Mouse (Mus musculus): ENCODE data around the gene Grid2ip. TPM values are rescaled to one million over a fixed set of nuclear protein-coding genes. Genes with fewer than 3 reads are reported as not detected.
A peak's percentile ranks its signal among the peaks of the same experiment; 100 is the strongest.
"Not testable (repeated sequence)": the region's sequence is repeated elsewhere in the genome, so short reads cannot be mapped to it uniquely, and the experiment has no call there.

Gene Grid2ip
- polyA plus RNA-seq, 1 experiment from 2014 or later = 0.54 TPM

- no peak overlapping the region for H3K27ac ChIP-seq (replicated peaks)
- peaks cover 16% of the 10 kb centered on the region for H3K4me1 ChIP-seq (replicated peaks)
- peak overlapping the region; percentile 28 for H3K4me3 ChIP-seq
- no peaks in the 10 kb centered on the region for H3K9me3 ChIP-seq
- H3K9ac ChIP-seq = peak overlapping the region; percentile 52
- no peaks in the 10 kb centered on the region for H3K36me3 ChIP-seq
- WGBS = 1% methylated on average over 33 of the region's 36 CpGs
- H3K4me2 ChIP-seq = peak overlapping the region; percentile 52
- peaks cover 94% of the 10 kb centered on the region for H3K27me3 ChIP-seq
- no peak for ATAC-seq (ENCODE audit: low read depth)
Observed at GRCm38 (mm10) chr5:143369611-143370255, 12.6 kb downstream of the Grid2ip start.

DNA sequence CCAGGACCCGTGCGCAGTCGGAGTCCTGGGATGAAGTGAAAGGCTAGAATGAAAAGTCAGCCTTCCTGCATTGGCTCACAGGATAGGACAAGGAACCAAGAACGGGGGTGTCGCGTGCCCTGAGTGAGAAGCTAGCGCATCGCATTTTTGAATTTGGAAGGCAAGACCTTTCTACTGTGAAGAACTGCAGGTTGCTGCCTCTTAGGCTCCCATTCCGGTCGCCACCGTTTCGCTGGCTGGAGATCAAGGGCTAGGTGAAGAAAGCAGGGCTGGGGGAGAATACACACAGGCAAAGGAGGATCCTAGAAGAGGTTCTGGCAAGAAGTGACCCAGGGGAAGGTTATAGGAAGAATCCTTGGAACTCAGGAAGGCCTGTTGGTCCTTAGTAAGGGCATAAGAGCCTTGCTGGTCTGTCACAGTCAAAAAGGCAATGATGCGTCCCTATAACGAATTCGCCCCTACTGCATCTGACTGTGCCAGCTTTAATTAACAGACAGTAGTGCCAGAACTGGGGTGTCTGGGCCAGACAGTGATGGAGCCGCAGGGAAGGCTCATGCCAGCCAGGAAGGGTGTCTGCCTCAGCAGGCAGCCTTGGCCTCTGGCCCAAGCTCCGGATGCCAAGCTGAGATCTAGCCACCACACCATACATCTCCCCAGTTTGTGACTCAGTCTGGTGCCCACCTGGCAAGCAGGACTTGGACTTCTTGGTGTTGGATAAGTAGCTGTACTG lies 13.4 kb downstream of the Grid2ip start:
- peaks cover 92% of the 10 kb centered on the region for H3K27me3 ChIP-seq
- H3K4me3 ChIP-seq = peak overlapping the region; percentile 28; the same call in 1 of the 2 replicates
- H3K4me1 ChIP-seq (replicated peaks) = peaks cover 16% of the 10 kb centered on the region
- ATAC-seq (ENCODE audit: low read depth) = no peak
- H3K36me3 ChIP-seq = no peaks in the 10 kb centered on the region
- H3K4me2 ChIP-seq = peak overlapping the region; percentile 52
- no peak overlapping the region for H3K27ac ChIP-seq (replicated peaks)
- H3K9me3 ChIP-seq = no peaks in the 10 kb centered on the region
- 20% methylated on average over 17 of the region's 17 CpGs for WGBS
- 0 out of 2 replicates have a peak overlapping the region, but pooled peaks have one; percentile 52 for H3K9ac ChIP-seq

GRCm38 (mm10) chr5:143371146-143371510 lies 14.0 kb downstream of the Grid2ip start:
- Histone ChIP-seq H3K27me3 (peaks cover 87% of the 10 kb centered on the region), H3K36me3 (no peaks in the 10 kb centered on the region), H3K9me3 (no peaks in the 10 kb centered on the region), H3K9ac (no peak overlapping the region), H3K27ac (replicated peaks) (no peak overlapping the region), H3K4me1 (replicated peaks) (peaks cover 16% of the 10 kb centered on the region), H3K4me3 (no peak overlapping the region), H3K4me2 (no peak overlapping the region)
- no peak for ATAC-seq (ENCODE audit: low read depth)
- WGBS = 53% methylated on average over 4 of the region's 4 CpGs

- H3K27me3 ChIP-seq = peaks cover 76% of the 10 kb centered on the region
- H3K9me3 ChIP-seq = no peaks in the 10 kb centered on the region
- ATAC-seq (ENCODE audit: low read depth) = no peak; the same call in 1 of the 2 replicates
- H3K4me3 ChIP-seq = peak overlapping the region; percentile 34
- H3K9ac ChIP-seq = peak overlapping the region; percentile 58
- H3K4me1 ChIP-seq (replicated peaks) = peaks cover 16% of the 10 kb centered on the region
- no peaks in the 10 kb centered on the region for H3K36me3 ChIP-seq
- no peak overlapping the region for H3K27ac ChIP-seq (replicated peaks)
- 2% methylated on average over 32 of the region's 35 CpGs for WGBS
- peak overlapping the region; percentile 57 for H3K4me2 ChIP-seq
Observed at GRCm38 (mm10) chr5:143372818-143373217, 15.7 kb downstream of the Grid2ip start.

GRCm38 (mm10) chr5:143375242-143375641 lies 18.1 kb downstream of the Grid2ip start:
- Histone ChIP-seq H3K27ac (replicated peaks) (no peak overlapping the region), H3K36me3 (no peaks in the 10 kb centered on the region), H3K4me1 (replicated peaks) (peaks cover 9% of the 10 kb centered on the region), H3K9ac (no peak overlapping the region), H3K4me2 (peak overlapping the region; percentile 41), H3K9me3 (no peaks in the 10 kb centered on the region), H3K27me3 (peaks cover 52% of the 10 kb centered on the region), H3K4me3 (0 out of 2 replicates have a peak overlapping the region, but pooled peaks have one; percentile 11)
- ATAC-seq (ENCODE audit: low read depth) = no peak
- 10% methylated on average over 21 of the region's 21 CpGs for WGBS

- WGBS = 81% methylated on average over 4 of the region's 4 CpGs
- Histone ChIP-seq H3K4me1 (replicated peaks) (peaks cover 7% of the 10 kb centered on the region), H3K27ac (replicated peaks) (no peak overlapping the region), H3K9ac (no peak overlapping the region), H3K4me3 (no peak overlapping the region), H3K4me2 (no peak overlapping the region), H3K36me3 (no peaks in the 10 kb centered on the region), H3K9me3 (no peaks in the 10 kb centered on the region), H3K27me3 (peaks cover 43% of the 10 kb centered on the region)
- no peak for ATAC-seq (ENCODE audit: low read depth)
Observed at GRCm38 (mm10) chr5:143376156-143376555, 19.0 kb downstream of the Grid2ip start.

GRCm38 (mm10) chr5:143386797-143387621 lies 29.9 kb downstream of the Grid2ip start:
- peaks cover 10% of the 10 kb centered on the region for H3K4me1 ChIP-seq (replicated peaks)
- H3K9me3 ChIP-seq = no peaks in the 10 kb centered on the region
- peaks cover 58% of the 10 kb centered on the region for H3K27me3 ChIP-seq
- peak overlapping the region; percentile 36 for H3K4me3 ChIP-seq
- peak overlapping the region; percentile 58 for H3K9ac ChIP-seq
- H3K27ac ChIP-seq (replicated peaks) = no peak overlapping the region
- ATAC-seq (ENCODE audit: low read depth) = peak; percentile 40; the same call in 1 of the 2 replicates
- peak overlapping the region; percentile 60 for H3K4me2 ChIP-seq
- no peaks in the 10 kb centered on the region for H3K36me3 ChIP-seq
- 10% methylated on average over 37 of the region's 39 CpGs for WGBS

- Histone ChIP-seq H3K4me1 (replicated peaks) (no peaks in the 10 kb centered on the region), H3K9me3 (no peaks in the 10 kb centered on the region), H3K36me3 (0 out of 2 replicates have a peak, but pooled peaks cover 5% of the 10 kb centered on the region), H3K27me3 (peaks cover under 1% of the 10 kb centered on the region; the same call in 1 of the 2 replicates), H3K4me2 (no peak overlapping the region), H3K4me3 (no peak overlapping the region), H3K27ac (replicated peaks) (no peak overlapping the region), H3K9ac (no peak overlapping the region)
- 81% methylated on average over 7 of the region's 7 CpGs for WGBS
- ATAC-seq (ENCODE audit: low read depth) = no peak
Observed at GRCm38 (mm10) chr5:143394184-143394583, 37.0 kb downstream of the Grid2ip start.

DNA sequence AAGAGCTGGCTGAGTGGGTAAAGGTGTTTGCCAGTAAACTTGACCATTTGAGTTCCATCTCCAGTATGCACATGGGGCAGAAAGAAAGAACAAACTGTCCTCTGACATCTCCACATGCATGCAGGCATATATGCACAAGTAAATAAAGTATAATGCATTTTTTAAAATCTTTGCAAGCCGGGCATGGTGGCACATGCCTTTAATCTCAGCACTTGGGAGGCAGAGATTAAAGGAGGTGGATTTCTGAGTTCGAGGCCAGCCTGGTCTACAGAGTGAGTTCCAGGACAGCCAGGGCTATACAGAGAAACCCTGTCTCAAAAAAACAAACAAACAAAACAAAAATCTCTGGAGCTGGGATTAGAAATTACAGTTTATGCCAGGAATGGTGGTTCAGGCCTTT lies 37.8 kb downstream of the Grid2ip start:
- H3K9ac ChIP-seq; H3K4me3 ChIP-seq; H3K9me3 ChIP-seq; H3K27me3 ChIP-seq; H3K4me2 ChIP-seq; H3K36me3 ChIP-seq; H3K27ac ChIP-seq (replicated peaks); ATAC-seq (ENCODE audit: low read depth); H3K4me1 ChIP-seq (replicated peaks): not testable (repeated sequence)
- WGBS = 85% methylated on average over 2 of the region's 2 CpGs

- Histone ChIP-seq H3K36me3 (0 out of 2 replicates have a peak, but pooled peaks cover 5% of the 10 kb centered on the region), H3K9ac (no peak overlapping the region), H3K4me2 (no peak overlapping the region), H3K27me3 (no peaks in the 10 kb centered on the region), H3K27ac (replicated peaks) (no peak overlapping the region), H3K9me3 (no peaks in the 10 kb centered on the region), H3K4me1 (replicated peaks) (no peaks in the 10 kb centered on the region), H3K4me3 (no peak overlapping the region)
- WGBS = 42% methylated on average over 2 of the region's 2 CpGs
- ATAC-seq (ENCODE audit: low read depth) = no peak
Observed at GRCm38 (mm10) chr5:143395649-143396048, 38.5 kb downstream of the Grid2ip start.

- Histone ChIP-seq H3K4me3 (no peak overlapping the region), H3K27ac (replicated peaks) (no peak overlapping the region), H3K9me3 (no peaks in the 10 kb centered on the region), H3K27me3 (no peaks in the 10 kb centered on the region), H3K4me2 (no peak overlapping the region), H3K4me1 (replicated peaks) (peaks cover 25% of the 10 kb centered on the region), H3K36me3 (peaks cover 8% of the 10 kb centered on the region; the same call in 1 of the 2 replicates), H3K9ac (no peak overlapping the region)
- ATAC-seq (ENCODE audit: low read depth) = no peak
- WGBS = 92% methylated on average over 12 of the region's 12 CpGs
Observed at GRCm38 (mm10) chr5:143400501-143400900, 43.4 kb downstream of the Grid2ip start.

- WGBS = 79% methylated on average over 2 of the region's 2 CpGs
- H3K4me2 ChIP-seq = no peak overlapping the region
- no peaks in the 10 kb centered on the region for H3K27me3 ChIP-seq
- ATAC-seq (ENCODE audit: low read depth) = no peak
- no peaks in the 10 kb centered on the region for H3K9me3 ChIP-seq
- H3K9ac ChIP-seq = no peak overlapping the region
- H3K27ac ChIP-seq (replicated peaks) = no peak overlapping the region
- no peak overlapping the region for H3K4me3 ChIP-seq
- peaks cover 18% of the 10 kb centered on the region; the same call in 1 of the 2 replicates for H3K36me3 ChIP-seq
- peaks cover 32% of the 10 kb centered on the region for H3K4me1 ChIP-seq (replicated peaks)
Observed at GRCm38 (mm10) chr5:143401556-143401955, 44.4 kb downstream of the Grid2ip start.
